Mouse (Mus musculus) heart, adult 2 months (tissue): ENCODE measurements around the gene Iqca. TPM values are rescaled to one million over a fixed set of nuclear protein-coding genes. Genes with fewer than 3 reads are reported as not detected.

Source experiments
- DNase-seq, 2 experiments: peaks; one replicate each; pipeline ENCODE4 v3.0.0; 2021
- H3K27ac ChIP-seq: fragments of 200-600 bp; 2 replicates; pipeline ENCODE4 v1.8.1; 2022
- H3K27me3 ChIP-seq: fragments of 200-500 bp; 2 replicates; pipeline ENCODE4 v1.6.1; 2012; ENCODE audit warnings: mild to moderate bottlenecking, low read length, inconsistent platforms, mixed read lengths; ENCODE audit not compliant: control insufficient read depth, insufficient read depth
- H3K36me3 ChIP-seq: fragments of 200-500 bp; 2 replicates; pipeline ENCODE4 v1.6.1; 2012; ENCODE audit warnings: low read length, inconsistent platforms; ENCODE audit not compliant: control insufficient read depth, insufficient read depth
- H3K4me1 ChIP-seq: fragments of 200-500 bp; 2 replicates; pipeline ENCODE4 v1.6.1; 2011; ENCODE audit warnings: low read length; ENCODE audit not compliant: control insufficient read depth, insufficient read depth
- H3K4me3 ChIP-seq: fragments of 200-600 bp; 2 replicates; pipeline ENCODE4 v1.8.1; 2022
- H3K79me2 ChIP-seq: fragments of 200-500 bp; replicated peaks from 2 replicates; pipeline ENCODE4 v1.6.1; 2012; ENCODE audit warnings: mild to moderate bottlenecking, inconsistent platforms, low read length, moderate library complexity, mixed read lengths; ENCODE audit not compliant: control insufficient read depth, insufficient read depth
- H3K9ac ChIP-seq: fragments of 200-500 bp; 2 replicates; pipeline ENCODE4 v1.6.1; 2012; ENCODE audit warnings: low read depth, mild to moderate bottlenecking, control low read depth, inconsistent platforms, low read length, mixed read lengths
- CTCF ChIP-seq: fragments of 200-600 bp; IDR thresholded peaks from 2 replicates; pipeline ENCODE4 v1.8.1; 2022; ENCODE audit warnings: antibody characterized with exemption, mild to moderate bottlenecking, moderate library complexity
- EP300 ChIP-seq: fragments of 200-500 bp; IDR thresholded peaks from 2 replicates; pipeline ENCODE4 v1.6.1; 2011; ENCODE audit warnings: low read depth, low read length, control low read depth; ENCODE audit not compliant: insufficient read depth
- POLR2A ChIP-seq: fragments of 200-500 bp; IDR thresholded peaks from 2 replicates; pipeline ENCODE4 v1.6.1; 2011; ENCODE audit warnings: mild to moderate bottlenecking, low read depth, low read length, control low read depth; ENCODE audit not compliant: insufficient read depth
- WGBS: fragments of 180-500 bp; shearing (Covaris S2); methylation state at CpG from one replicate; pipeline ENCODE4 v1.1.7; 2018; 5-methylcytosine and 5-hydroxymethylcytosine counted together
- intact Hi-C: fragments of 180-260 bp; cut with DNase I; formaldehyde crosslinking; loops from one replicate; pipeline ENCODE4 v1.15.1; 2025
- polyA plus RNA-seq: library from polyadenylated mRNA; depleted of rRNA; stranded (reverse); fragments of >200 nt; gene quantifications from 2 replicates; pipeline ENCODE4 v1.2.3, GENCODE M21; 2012
- total RNA-seq, 2 experiments: library from RNA; stranded (reverse); gene quantifications; 2 replicates each; pipeline ENCODE4 v1.2.3; 2021

Gene Iqca
- total and polyA plus RNA-seq, 3 experiments, result 0.43 TPM; not detected in 2

- Histone ChIP-seq H3K27ac (no peak overlapping the region), H3K79me2 (no peaks in the 10 kb centered on the region), H3K36me3 (no peaks in the 10 kb centered on the region), H3K4me1 (no peaks in the 10 kb centered on the region), H3K27me3 (no peaks in the 10 kb centered on the region), H3K4me3 (no peak overlapping the region), H3K9ac (no peak overlapping the region)
- DNase-seq, result no peak
- intact Hi-C loops, result no loop called here
- 57% methylated on average over 13 of the region's 13 CpGs for WGBS
- TF ChIP-seq EP300 (no peak), POLR2A (no peak), CTCF (no peak)
These were observed 81.2 kb downstream of the Iqca start for GRCm38 (mm10) chr1:90071812-90072580.

DNA sequence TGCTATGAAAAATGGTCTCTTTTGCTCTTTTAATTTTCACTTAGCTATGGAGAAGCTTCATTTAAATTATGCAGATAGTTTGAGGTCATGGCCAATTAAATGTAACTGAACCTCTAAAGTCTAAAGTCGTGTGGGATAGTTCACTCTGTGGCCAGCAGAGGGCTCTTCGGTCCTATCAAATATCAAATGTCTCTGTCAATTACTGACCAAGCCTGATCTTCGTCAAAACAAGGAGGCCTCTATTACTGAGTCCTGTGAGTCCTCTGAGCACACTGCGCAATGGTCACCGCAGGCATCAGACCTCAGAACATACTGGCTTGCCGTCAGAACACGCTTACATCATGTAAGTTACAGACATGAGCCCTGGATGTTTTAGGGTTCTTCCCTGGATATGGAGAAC lies 92.6 kb downstream of the Iqca start:
- DNase-seq, result peak; percentile 44 to 66
- Histone ChIP-seq H3K36me3 (no peaks in the 10 kb centered on the region), H3K9ac (no peak overlapping the region), H3K4me3 (no peak overlapping the region), H3K79me2 (no peaks in the 10 kb centered on the region), H3K27me3 (no peaks in the 10 kb centered on the region), H3K27ac (no peak overlapping the region), H3K4me1 (peaks cover 1% of the 10 kb centered on the region; the same call in 1 of the 2 replicates)
- intact Hi-C loops, result loop anchor here (1.0 to 10.0 kb wide), 5 partner anchors 102 to 894 kb away; partner anchors contain the start of genes Ackr3 and Prlh
- no peak for TF ChIP-seq POLR2A
- peak; percentile 89 for TF ChIP-seq CTCF
- WGBS, result 18% methylated on average over 7 of the region's 7 CpGs

DNA sequence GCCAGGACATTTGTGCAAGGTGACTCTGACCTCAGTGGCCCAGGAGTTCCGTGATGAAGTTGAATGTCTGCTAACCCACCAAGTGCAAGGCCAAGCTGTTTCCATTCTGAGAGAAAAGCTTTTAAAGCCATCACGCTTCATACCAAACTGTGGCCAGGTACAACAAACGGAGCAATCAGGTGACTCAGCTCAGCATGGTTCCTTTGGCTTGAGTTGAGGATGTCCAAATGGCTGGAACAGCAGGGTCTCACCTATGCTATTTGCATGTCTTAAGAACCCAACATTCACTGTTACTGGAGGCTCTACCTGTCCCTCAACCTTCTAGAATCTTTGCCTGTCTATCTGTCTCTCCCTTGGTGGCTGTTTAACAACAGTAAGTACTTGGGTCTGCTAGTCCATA lies 93.1 kb downstream of the Iqca start:
- TF ChIP-seq EP300 (no peak), CTCF (no peak), POLR2A (no peak)
- no peaks in the 10 kb centered on the region for H3K36me3 ChIP-seq
- H3K27me3 ChIP-seq, result no peaks in the 10 kb centered on the region
- intact Hi-C loops, result loop anchor here (1.0 to 10.0 kb wide), 5 partner anchors 102 to 895 kb away; partner anchors contain the start of genes Ackr3 and Prlh
- DNase-seq, result no peak
- H3K9ac ChIP-seq, result no peak overlapping the region
- H3K79me2 ChIP-seq, result no peaks in the 10 kb centered on the region
- no peak overlapping the region for H3K27ac ChIP-seq
- 68% methylated on average over 3 of the region's 3 CpGs for WGBS
- H3K4me1 ChIP-seq, result peaks cover 1% of the 10 kb centered on the region; the same call in 1 of the 2 replicates
- no peak overlapping the region for H3K4me3 ChIP-seq

- H3K9ac ChIP-seq, result no peak overlapping the region
- WGBS, result 64% methylated on average over 4 of the region's 4 CpGs
- H3K4me3 ChIP-seq, result no peak overlapping the region
- no peak for DNase-seq
- H3K36me3 ChIP-seq, result no peaks in the 10 kb centered on the region
- H3K79me2 ChIP-seq, result no peaks in the 10 kb centered on the region
- H3K27ac ChIP-seq, result no peak overlapping the region
- TF ChIP-seq EP300 (no peak), POLR2A (no peak), CTCF (no peak)
- peaks cover 3% of the 10 kb centered on the region for H3K4me1 ChIP-seq
- intact Hi-C loops, result loop anchor here (10.0 kb wide), 1 partner anchor 310 kb away; no protein-coding TSS in a partner anchor
- H3K27me3 ChIP-seq, result no peaks in the 10 kb centered on the region
These were observed 98.2 kb downstream of the Iqca start for GRCm38 (mm10) chr1:90054991-90055390.

GRCm38 (mm10) chr1:90051347-90051746 lies 101.9 kb downstream of the Iqca start:
- 24% methylated on average over 5 of the region's 5 CpGs for whole genome bisulfite sequencing
- Histone ChIP-seq H3K27me3 (no peaks in the 10 kb centered on the region), H3K9ac (no peak overlapping the region), H3K27ac (0 out of 2 replicates have a peak overlapping the region, but pooled peaks have one; percentile 28), H3K4me1 (peaks cover 3% of the 10 kb centered on the region), H3K36me3 (no peaks in the 10 kb centered on the region), H3K79me2 (no peaks in the 10 kb centered on the region), H3K4me3 (no peak overlapping the region)
- TF ChIP-seq EP300 (no peak), CTCF (peak; percentile 86), POLR2A (no peak)
- intact Hi-C loops, result loop anchor here (10.0 kb wide), 1 partner anchor 313 kb away; no protein-coding TSS in a partner anchor
- peak in 1 of 2 experiments; percentile 26 for DNase-seq

DNA sequence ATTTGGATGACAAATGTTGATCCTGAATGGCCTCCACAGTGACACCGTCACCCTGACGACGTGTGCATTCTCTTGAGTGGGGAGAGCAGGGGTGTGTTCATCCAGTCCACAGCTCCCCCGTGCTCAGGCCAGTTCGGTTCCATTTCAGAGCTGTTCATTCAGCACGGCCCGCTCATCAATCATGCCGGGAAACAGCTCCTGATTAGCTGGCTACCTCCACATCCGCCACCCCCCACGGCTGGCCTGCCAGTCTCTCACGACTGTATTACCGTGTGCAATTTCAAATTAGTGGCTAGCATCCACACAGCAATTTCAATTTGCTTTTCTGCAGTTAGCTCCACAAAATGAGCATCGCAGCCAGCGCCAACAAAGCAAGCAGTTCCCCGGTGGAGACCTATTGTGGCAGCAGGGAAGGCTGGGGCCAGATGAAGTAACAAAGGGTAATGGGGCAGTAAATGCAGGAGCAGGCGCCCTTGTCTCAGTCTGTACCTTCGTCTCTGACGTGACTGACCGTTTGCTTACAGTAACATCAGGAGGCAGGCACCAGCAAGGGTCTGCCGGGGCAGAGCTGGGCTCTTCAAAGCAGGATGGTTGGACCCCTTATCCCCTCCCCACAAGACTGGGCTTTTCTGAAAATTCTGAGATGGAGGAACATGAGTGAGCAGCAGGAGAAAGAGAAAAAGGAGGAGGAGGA lies 103.0 kb downstream of the Iqca start:
- peaks cover 3% of the 10 kb centered on the region for H3K4me1 ChIP-seq
- no peak overlapping the region for H3K4me3 ChIP-seq
- H3K9ac ChIP-seq, result no peak overlapping the region
- no peaks in the 10 kb centered on the region for H3K79me2 ChIP-seq
- no peak for DNase-seq
- no peak overlapping the region for H3K27ac ChIP-seq
- no peaks in the 10 kb centered on the region for H3K36me3 ChIP-seq
- TF ChIP-seq CTCF (no peak), POLR2A (no peak), EP300 (no peak)
- WGBS, result 55% methylated on average over 20 of the region's 20 CpGs
- intact Hi-C loops, result loop anchor here (10.0 kb wide), 1 partner anchor 315 kb away; no protein-coding TSS in a partner anchor
- H3K27me3 ChIP-seq, result no peaks in the 10 kb centered on the region
